Mouse (Mus musculus) right cerebral cortex, postnatal 25 days (tissue): ENCODE results near the gene Agl.

Experiments
- DNase-seq: peaks from one replicate; pipeline ENCODE4 v3.0.0; 2022

Gene Agl

GRCm38 (mm10) chr3:116807811-116808506 is at the start of gene Agl:
Gene Agl, minus strand, starts transcription at chr3:116808166.
- DNase-seq, result peak; percentile 88

- no peak for DNase-seq
Measured at GRCm38 (mm10) chr3:116857611-116858010, 49.6 kb upstream of the Agl start.

GRCm38 (mm10) chr3:116852421-116852820 is 44.5 kb upstream of the Agl start:
- DNase-seq, result no peak

GRCm38 (mm10) chr3:116850376-116850775 is 42.4 kb upstream of the Agl start:
- no peak for DNase-seq

- no peak for DNase-seq
Measured at GRCm38 (mm10) chr3:116848936-116849335, 41.0 kb upstream of the Agl start.

- DNase-seq, result no peak
Measured at GRCm38 (mm10) chr3:116848099-116848498, 40.1 kb upstream of the Agl start.

GRCm38 (mm10) chr3:116846084-116846483 is 38.1 kb upstream of the Agl start:
- no peak for DNase-seq

GRCm38 (mm10) chr3:116844880-116845579 is 37.1 kb upstream of the Agl start:
- DNase-seq, result no peak

GRCm38 (mm10) chr3:116841311-116841710 is 33.3 kb upstream of the Agl start:
- DNase-seq, result no peak

GRCm38 (mm10) chr3:116836681-116837475 is 28.9 kb upstream of the Agl start:
- DNase-seq, result no peak

GRCm38 (mm10) chr3:116835770-116836680 is 28.1 kb upstream of the Agl start:
- peak; percentile 73 for DNase-seq

GRCm38 (mm10) chr3:116835350-116835749 is 27.4 kb upstream of the Agl start:
- no peak for DNase-seq

- no peak for DNase-seq
Measured at GRCm38 (mm10) chr3:116834241-116834640, 26.3 kb upstream of the Agl start.

- no peak for DNase-seq
Measured at GRCm38 (mm10) chr3:116833491-116833890, 25.5 kb upstream of the Agl start.

- no peak for DNase-seq
Measured at GRCm38 (mm10) chr3:116832526-116833310, 24.8 kb upstream of the Agl start.

- DNase-seq, result no peak
Measured at GRCm38 (mm10) chr3:116831324-116831723, 23.4 kb upstream of the Agl start.

GRCm38 (mm10) chr3:116829274-116829920 is 21.4 kb upstream of the Agl start:
- no peak for DNase-seq

GRCm38 (mm10) chr3:116826471-116827215 is 18.7 kb upstream of the Agl start:
- no peak for DNase-seq

- no peak for DNase-seq
Measured at GRCm38 (mm10) chr3:116817231-116817630, 9.3 kb upstream of the Agl start.

GRCm38 (mm10) chr3:116816674-116817215 is 8.8 kb upstream of the Agl start:
- DNase-seq, result no peak
